Comparison of ENCODE assay signal across 20 mouse cellular contexts in genomic region chr2:158560801-158561200, GRCm38 (mm10). TPM values are rescaled to one million over a fixed set of nuclear protein-coding genes. Genes with fewer than 3 reads are reported as not detected.
DNase-seq lines count a peak whose midpoint lies in the region; ATAC-seq and TF ChIP-seq lines count a peak whose summit lies in the region.
"Had no signal": no experiment of that assay in that cellular context is flagged by ENCODE, and none has a peak within 500 bp of the region (broad histone marks: within the 10 kb centered on the region; RNA-seq: fewer than 3 reads in every experiment).

No protein-coding gene starts in this region.

- WGBS in embryonic facial prominence, embryonic 14.5 days, result 16% methylated on average over 9 of the region's 9 CpGs
- WGBS in embryonic facial prominence, embryonic 10.5 days, result 24% methylated on average over 9 of the region's 9 CpGs
- WGBS in hindbrain, embryonic 11.5 days, result 25% methylated on average over 9 of the region's 9 CpGs
- WGBS in midbrain, embryonic 14.5 days, result 18% methylated on average over 9 of the region's 9 CpGs

- no peak overlapping the region for H3K27ac ChIP-seq in embryonic facial prominence, embryonic 14.5 days (replicated peaks; ENCODE audit: low read depth, low read length)
- no peak overlapping the region for H3K27ac ChIP-seq in embryonic facial prominence, embryonic 10.5 days (replicated peaks)
- H3K27ac ChIP-seq in hindbrain, embryonic 11.5 days (ENCODE audit: low read depth, low read length), result peak overlapping the region; percentile 56
- peak overlapping the region; percentile 93 for H3K27ac ChIP-seq in midbrain, embryonic 14.5 days (replicated peaks; ENCODE audit: low read depth, low read length)
- H3K27ac ChIP-seq: stomach, postnatal 0 days had no signal

- peaks cover under 1% of the 10 kb centered on the region for H3K27me3 ChIP-seq in embryonic facial prominence, embryonic 14.5 days (replicated peaks; ENCODE audit: control insufficient read depth, insufficient read depth, low read length)
- H3K27me3 ChIP-seq in embryonic facial prominence, embryonic 10.5 days (replicated peaks; ENCODE audit: low read depth, poor library complexity, severe bottlenecking), result peaks cover 62% of the 10 kb centered on the region
- H3K27me3 ChIP-seq in E14TG2a.4 (ENCODE audit: insufficient read depth, low read length), result peaks cover 25% of the 10 kb centered on the region
- no peaks in the 10 kb centered on the region; the same call in 1 of the 2 replicates for H3K27me3 ChIP-seq in hindbrain, embryonic 11.5 days (ENCODE audit: control insufficient read depth, insufficient read depth, low read length)
- H3K27me3 ChIP-seq in midbrain, embryonic 14.5 days (ENCODE audit: control insufficient read depth, insufficient read depth, low read length), result no peaks in the 10 kb centered on the region

- H3K4me3 ChIP-seq in embryonic facial prominence, embryonic 14.5 days (ENCODE audit: low read depth, low read length), result no peak overlapping the region
- no peak overlapping the region for H3K4me3 ChIP-seq in embryonic facial prominence, embryonic 10.5 days
- peak overlapping the region; percentile 14; the same call in 1 of the 2 replicates for H3K4me3 ChIP-seq in E14TG2a.4 (replicated peaks; ENCODE audit: low read length)
- no peak overlapping the region for H3K4me3 ChIP-seq in hindbrain, embryonic 11.5 days (ENCODE audit: low read depth, low read length)
- no peak overlapping the region; the same call in 1 of the 2 replicates for H3K4me3 ChIP-seq in midbrain, embryonic 14.5 days (replicated peaks; ENCODE audit: low read depth, low read length)
- H3K4me3 ChIP-seq: heart, embryonic 12.5 days; megakaryocyte, embryonic 14.5 days had no signal

- intact Hi-C loops in left cerebral cortex, postnatal 10 days (cut with DNase I), result no loop called here

- no peak overlapping the region for H3K4me2 ChIP-seq in embryonic facial prominence, embryonic 14.5 days (ENCODE audit: low read depth, low read length)
- no peak overlapping the region for H3K4me2 ChIP-seq in hindbrain, embryonic 11.5 days (replicated peaks; ENCODE audit: low read depth, low read length)
- peak overlapping the region; percentile 31 for H3K4me2 ChIP-seq in midbrain, embryonic 14.5 days (ENCODE audit: low read length)
- H3K4me2 ChIP-seq: heart, embryonic 12.5 days had no signal

- peak; percentile 30; the same call in 1 of the 2 replicates for ATAC-seq in embryonic facial prominence, embryonic 14.5 days (ENCODE audit: low read depth)
- ATAC-seq in hindbrain, embryonic 11.5 days (ENCODE audit: low FRiP score), result no peak
- ATAC-seq in midbrain, embryonic 14.5 days (ENCODE audit: low FRiP score, low TSS enrichment), result peak; percentile 16; the same call in 1 of the 2 replicates
- ATAC-seq: inflammation-experienced regulatory T-cells, adult 6 months had no signal

- no peaks in the 10 kb centered on the region for H3K4me1 ChIP-seq in embryonic facial prominence, embryonic 14.5 days (ENCODE audit: control insufficient read depth, insufficient read depth, low read length)
- peaks cover 31% of the 10 kb centered on the region for H3K4me1 ChIP-seq in embryonic facial prominence, embryonic 10.5 days
- peaks cover 56% of the 10 kb centered on the region for H3K4me1 ChIP-seq in E14TG2a.4 (replicated peaks; ENCODE audit: low read depth, low read length)
- peaks cover 9% of the 10 kb centered on the region for H3K4me1 ChIP-seq in hindbrain, embryonic 11.5 days (replicated peaks; ENCODE audit: control insufficient read depth, insufficient read depth, low read length)
- peaks cover 40% of the 10 kb centered on the region for H3K4me1 ChIP-seq in midbrain, embryonic 14.5 days (ENCODE audit: control insufficient read depth, insufficient read depth, low read length)

- no peak for TF ChIP-seq CTCF in E14TG2a.4 (conservative IDR thresholded peaks at IDR 0.05; ENCODE audit: low read length)

- no peak for DNase-seq in embryonic facial prominence, embryonic 14.5 days (ENCODE audit: low spot score)
- no peak for DNase-seq in embryonic facial prominence, embryonic 10.5 days (ENCODE audit: low spot score)
- no peak for DNase-seq in hindbrain, embryonic 11.5 days (ENCODE audit: low spot score)
- DNase-seq in midbrain, embryonic 14.5 days, result peak; percentile 47
- DNase-seq in natural killer cell, adult 2 months (ENCODE audit: low spot score in 2 of 2), result no peak
- no peak for DNase-seq in layer of hippocampus, adult 18-20 months (ENCODE audit: low spot score in 2 of 2)
- no peak for DNase-seq in left cerebral cortex, postnatal 10 days (ENCODE audit: extremely low spot score in 1 of 2, low spot score in 2 of 2)
- DNase-seq: adrenal gland, postnatal 36 days; embryo, embryonic 11 days; gastrocnemius, postnatal 36 days; kidney, postnatal 25 days; liver had no signal

- H3K9ac ChIP-seq in embryonic facial prominence, embryonic 14.5 days (ENCODE audit: low read depth, low read length), result no peak overlapping the region
- no peak overlapping the region for H3K9ac ChIP-seq in hindbrain, embryonic 11.5 days (ENCODE audit: low read depth, low read length)
- H3K9ac ChIP-seq in midbrain, embryonic 14.5 days (replicated peaks; ENCODE audit: low read length), result no peak overlapping the region; the same call in 1 of the 2 replicates
- H3K9ac ChIP-seq: heart, embryonic 12.5 days had no signal

- no peaks in the 10 kb centered on the region for H3K9me3 ChIP-seq in embryonic facial prominence, embryonic 14.5 days (ENCODE audit: control insufficient read depth, low read length)
- no peaks in the 10 kb centered on the region for H3K9me3 ChIP-seq in embryonic facial prominence, embryonic 10.5 days
- peaks cover 10% of the 10 kb centered on the region for H3K9me3 ChIP-seq in E14TG2a.4 (ENCODE audit: low read length)
- no peaks in the 10 kb centered on the region for H3K9me3 ChIP-seq in hindbrain, embryonic 11.5 days (ENCODE audit: control insufficient read depth, low read length)
- H3K9me3 ChIP-seq in midbrain, embryonic 14.5 days (ENCODE audit: control insufficient read depth, low read length), result no peaks in the 10 kb centered on the region

- H3K36me3 ChIP-seq in embryonic facial prominence, embryonic 14.5 days (ENCODE audit: control insufficient read depth, insufficient read depth, low read length), result no peaks in the 10 kb centered on the region
- no peaks in the 10 kb centered on the region for H3K36me3 ChIP-seq in embryonic facial prominence, embryonic 10.5 days (replicated peaks)
- H3K36me3 ChIP-seq in E14TG2a.4 (ENCODE audit: insufficient read depth, low read length), result no peaks in the 10 kb centered on the region
- H3K36me3 ChIP-seq in hindbrain, embryonic 11.5 days (ENCODE audit: control insufficient read depth, insufficient read depth, low read length), result no peaks in the 10 kb centered on the region
- H3K36me3 ChIP-seq in midbrain, embryonic 14.5 days (ENCODE audit: control insufficient read depth, insufficient read depth, low read length), result no peaks in the 10 kb centered on the region
- H3K36me3 ChIP-seq: heart, embryonic 12.5 days had no signal

RNA-seq across cellular contexts. Expression of gene Arhgap40, which starts 48.2 kb away (rescaled TPM):
- 1.6 and 2.6 TPM in 2 replicates for polyA plus RNA-seq in embryonic facial prominence, embryonic 14.5 days (2014; fragmentation: Nextera tagmentation; extraction: Ambion mirVana)
- polyA plus RNA-seq in embryonic facial prominence, embryonic 10.5 days (2016; fragmentation: Nextera tagmentation; extraction: Ambion mirVana), result 0.21 and 0.25 TPM in 2 replicates
- 0.37 and 0.54 TPM in 2 replicates for polyA plus RNA-seq in hindbrain, embryonic 11.5 days (2014; fragmentation: Nextera tagmentation; extraction: Ambion mirVana)
- polyA plus RNA-seq in midbrain, embryonic 14.5 days (2014; fragmentation: Nextera tagmentation; extraction: Ambion mirVana), result 0.57 and 0.87 TPM in 2 replicates
- not detected for total RNA-seq in layer of hippocampus, adult 18-20 months (2021)
- not detected for total RNA-seq in left cerebral cortex, postnatal 10 days (2021)
- total RNA-seq: adrenal gland, postnatal 36 days; gastrocnemius, postnatal 36 days had no signal
- polyA plus RNA-seq: inflammation-experienced regulatory T-cells, adult 6 months; lung, embryonic 16.5 days; small intestine, adult 2 months had no signal

RNA-seq across cellular contexts. Expression of gene Slc32a1, which starts 49.8 kb away (rescaled TPM):
- 0.07 TPM in 1 of 2 replicates, not detected in the other for polyA plus RNA-seq in embryonic facial prominence, embryonic 14.5 days (2014; fragmentation: Nextera tagmentation; extraction: Ambion mirVana)
- polyA plus RNA-seq in embryonic facial prominence, embryonic 10.5 days (2016; fragmentation: Nextera tagmentation; extraction: Ambion mirVana), result 0.05 and 0.15 TPM in 2 replicates
- 1.9 and 2.9 TPM in 2 replicates for polyA plus RNA-seq in hindbrain, embryonic 11.5 days (2014; fragmentation: Nextera tagmentation; extraction: Ambion mirVana)
- polyA plus RNA-seq in midbrain, embryonic 14.5 days (2014; fragmentation: Nextera tagmentation; extraction: Ambion mirVana), result 7.6 and 8.6 TPM in 2 replicates
- 10 to 100 TPM; 71.2 to 76.5 TPM for total RNA-seq in layer of hippocampus, adult 18-20 months (2021)
- total RNA-seq in left cerebral cortex, postnatal 10 days (2021), result 10 to 100 TPM; 80.8 to 96.0 TPM
- total RNA-seq: adrenal gland, postnatal 36 days; gastrocnemius, postnatal 36 days had no signal
- polyA plus RNA-seq: inflammation-experienced regulatory T-cells, adult 6 months; lung, embryonic 16.5 days; small intestine, adult 2 months; stomach, postnatal 0 days had no signal

RNA-seq across cellular contexts. Expression of gene Adig, which starts 58.4 kb away (rescaled TPM):
- 0.55 and 1.3 TPM in 2 replicates for polyA plus RNA-seq in embryonic facial prominence, embryonic 14.5 days (2014; fragmentation: Nextera tagmentation; extraction: Ambion mirVana)
- polyA plus RNA-seq in embryonic facial prominence, embryonic 10.5 days (2016; fragmentation: Nextera tagmentation; extraction: Ambion mirVana), result not detected in 2 replicates
- polyA plus RNA-seq in hindbrain, embryonic 11.5 days (2014; fragmentation: Nextera tagmentation; extraction: Ambion mirVana), result not detected in 2 replicates
- not detected in 2 replicates for polyA plus RNA-seq in midbrain, embryonic 14.5 days (2014; fragmentation: Nextera tagmentation; extraction: Ambion mirVana)
- not detected for total RNA-seq in layer of hippocampus, adult 18-20 months (2021)
- total RNA-seq in left cerebral cortex, postnatal 10 days (2021), result not detected
- total RNA-seq: left cerebral cortex, adult 8-10 months had no signal
- polyA plus RNA-seq: heart, embryonic 12.5 days; inflammation-experienced regulatory T-cells, adult 6 months; lung, embryonic 16.5 days had no signal

Comparison
In these comparisons a context has a peak if more than half of its experiments do, and no peak if none do; other contexts are left out.
1. H3K27ac ChIP-seq: peak in hindbrain, embryonic 11.5 days (single experiment) and midbrain, embryonic 14.5 days (single experiment); none in embryonic facial prominence, embryonic 14.5 days (single experiment) and embryonic facial prominence, embryonic 10.5 days (single experiment).